In the genomic region with DNA sequence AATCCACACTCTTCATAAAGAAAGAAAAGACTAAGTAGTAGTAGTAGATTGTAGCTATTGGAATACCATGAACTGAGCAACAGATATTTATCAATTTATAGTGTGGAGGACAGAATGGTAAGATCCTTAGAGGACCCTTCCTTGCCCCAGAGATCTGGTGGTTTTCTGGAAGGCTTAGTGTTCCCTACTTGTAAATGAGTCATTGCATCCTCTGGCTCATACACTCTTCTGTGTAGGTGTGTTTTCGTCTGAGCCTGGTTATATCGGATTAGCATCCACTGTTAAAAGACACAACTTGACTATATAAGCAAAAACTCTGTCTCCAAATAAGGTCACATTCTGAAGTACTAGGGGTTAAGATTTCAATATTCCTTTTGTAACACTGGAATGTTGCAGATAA, we compare ENCODE assay signal across 11 mouse cellular contexts.
"Had no signal": no experiment of that assay in that cellular context is flagged by ENCODE, and none has a peak within 500 bp of the region (broad histone marks: within the 10 kb centered on the region; RNA-seq: fewer than 3 reads in every experiment).

No protein-coding gene starts in this region.

- DNase-seq: retina, postnatal 1 day; right cerebral cortex, adult 18-20 months; right cerebral cortex, postnatal 14 days; right cerebral cortex, postnatal 25 days; spleen, adult 18-20 months; thymus, adult 18-20 months; thymus, adult 2 months; thymus, postnatal 14 days; thymus, postnatal 25 days; thymus, postnatal 36 days; thymus, postnatal 4 days had no signal
